Mouse (Mus musculus): ENCODE measurements around the gene Gm11009.
"Not testable (repeated sequence)": the region's sequence is repeated elsewhere in the genome, so short reads cannot be mapped to it uniquely, and the experiment has no call there.

DNA sequence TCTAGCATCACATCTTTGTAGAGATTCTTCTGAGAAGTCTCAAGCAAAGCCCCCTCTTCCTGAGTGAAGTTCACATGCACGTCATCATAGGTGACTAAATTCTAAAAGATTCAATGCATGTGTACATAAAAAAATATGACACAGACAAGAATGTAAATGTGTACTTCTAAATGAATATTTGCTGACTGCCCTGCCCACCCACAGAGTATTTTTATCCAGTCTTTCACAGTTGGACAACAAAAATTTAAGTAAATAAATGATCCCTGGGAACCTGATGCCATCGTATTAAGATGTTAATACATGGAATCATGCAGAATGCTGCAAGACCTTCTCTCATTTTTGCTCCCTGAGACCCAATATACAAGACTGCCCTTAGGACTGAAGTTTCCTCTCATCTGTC lies at the start of gene Gm11009:
- not testable (repeated sequence) for TF ChIP-seq EP300, CTCF (IDR thresholded peaks at IDR 0.05; ENCODE audit: low read depth)
